Mouse (Mus musculus) olfactory bulb, adult 2 months (tissue): ENCODE data around the gene Sgms1.

Source experiments
- CTCF ChIP-seq: fragments of 200-500 bp; IDR thresholded peaks from 2 replicates; pipeline ENCODE4 v1.5.1; 2012; ENCODE audit warnings: low read depth, mild to moderate bottlenecking, low read length, moderate library complexity; ENCODE audit not compliant: insufficient read depth
- POLR2A ChIP-seq: fragments of 200-500 bp; IDR thresholded peaks from 2 replicates; pipeline ENCODE4 v1.6.1; 2012; ENCODE audit warnings: mild to moderate bottlenecking, low read depth, low read length, moderate library complexity; ENCODE audit not compliant: insufficient read depth

- no peak for TF ChIP-seq CTCF
- TF ChIP-seq POLR2A = no peak
These were observed 67.0 kb downstream of the Sgms1 start for GRCm38 (mm10) chr19:32322429-32323035.
